Mouse (Mus musculus) fibroblast of lung, adult 2 months (primary cell): Measurements from ENCODE around the gene 1700066M21Rik.

ENCODE experiments used
- DNase-seq: peaks from one replicate; pipeline ENCODE4 v3.0.0-alpha.2; 2011; ENCODE audit warnings: low read depth

Gene 1700066M21Rik

DNA sequence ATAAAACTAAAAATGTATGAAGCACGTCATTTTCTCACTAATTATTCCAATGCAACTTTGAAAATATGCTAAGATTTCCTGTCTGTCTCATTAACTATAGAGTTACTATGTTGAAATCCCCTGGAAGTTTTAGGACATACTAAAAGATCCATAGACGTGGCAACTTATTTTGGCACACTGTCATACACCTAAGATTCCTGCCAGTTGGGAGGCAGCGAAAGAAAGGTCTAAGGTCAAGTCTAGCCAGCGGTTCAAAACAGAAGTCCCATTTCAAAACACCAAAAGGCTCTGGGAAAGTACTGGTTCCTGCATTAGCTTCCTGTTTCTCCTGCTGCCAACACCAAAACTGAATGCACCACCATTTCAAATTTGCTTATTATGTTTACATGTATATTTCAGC is 15.0 kb downstream of the 1700066M21Rik start:
- no peak for DNase-seq

DNA sequence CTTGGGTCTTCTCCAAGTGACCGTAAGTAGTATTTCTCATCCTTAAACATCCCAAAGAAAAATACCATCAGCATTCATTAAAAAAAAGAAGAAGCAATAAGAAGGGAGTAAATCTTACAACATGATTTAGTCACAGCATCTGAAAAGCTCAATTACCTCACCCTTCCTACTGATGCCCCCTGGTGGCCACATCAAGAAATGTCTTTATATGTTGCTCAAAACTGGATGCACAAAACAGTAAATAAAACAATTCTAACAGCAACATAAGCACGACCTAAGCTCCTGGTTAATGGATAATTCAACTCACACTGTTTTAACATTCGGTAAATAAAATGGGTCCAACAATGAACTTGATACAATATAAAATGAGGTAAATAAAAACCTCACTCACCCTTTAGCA is 16.6 kb downstream of the 1700066M21Rik start:
- DNase-seq, result no peak

DNA sequence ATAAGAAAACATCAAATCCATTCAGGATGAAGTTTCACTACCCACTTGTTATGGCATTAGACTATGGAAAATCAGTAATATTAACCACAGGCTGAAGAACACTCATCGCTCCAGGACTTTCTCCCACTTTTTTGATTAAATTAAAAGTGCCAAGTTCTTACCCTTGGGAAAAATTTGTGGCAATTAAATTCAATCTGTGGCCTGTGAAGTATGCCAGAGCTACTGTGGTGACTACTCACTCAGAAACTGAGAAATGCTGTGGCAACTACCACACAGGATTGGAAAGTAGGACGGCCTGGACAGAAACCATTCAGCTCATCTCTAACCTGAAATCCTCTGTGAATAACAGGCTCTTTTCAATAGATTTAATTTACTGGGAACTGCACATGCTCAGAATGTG is 22.9 kb downstream of the 1700066M21Rik start:
- no peak for DNase-seq

DNA sequence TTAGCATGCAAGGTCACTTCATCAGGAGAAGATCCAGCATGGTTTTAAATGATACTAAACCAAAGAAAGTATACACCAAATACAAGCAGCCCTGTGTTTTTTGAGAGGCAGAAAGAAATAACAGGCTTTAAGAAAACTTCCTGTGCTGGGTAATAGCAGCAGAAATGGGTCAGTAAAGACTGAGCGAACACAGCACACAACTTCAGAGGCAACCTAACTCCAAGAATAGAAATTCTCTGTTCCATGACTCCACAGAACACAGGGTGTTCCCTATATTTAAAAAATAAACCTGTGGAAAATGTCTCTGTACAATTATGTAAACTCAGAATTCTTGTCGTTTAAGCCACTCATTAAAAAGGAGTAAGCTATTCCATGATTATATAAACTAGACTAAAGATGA is 23.5 kb downstream of the 1700066M21Rik start:
- no peak for DNase-seq

DNA sequence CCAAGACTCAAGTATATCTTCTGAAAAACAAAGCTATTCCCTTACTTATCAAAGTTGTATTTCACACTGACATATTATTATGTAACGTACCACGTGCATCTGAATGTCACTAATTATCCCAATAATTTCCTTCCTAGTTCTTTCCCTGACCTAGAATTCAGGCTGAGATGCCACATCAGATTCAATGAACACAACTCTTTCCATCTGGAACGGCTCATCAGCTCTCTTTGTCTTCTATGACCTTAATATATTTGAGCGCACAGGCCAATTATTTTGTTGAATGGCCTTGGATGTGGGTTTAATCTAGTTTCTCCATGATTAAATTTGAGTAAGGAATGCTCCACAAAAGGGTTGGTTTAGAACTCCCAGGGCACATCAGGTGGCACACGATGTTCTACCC is 24.7 kb downstream of the 1700066M21Rik start:
- DNase-seq, result no peak

DNA sequence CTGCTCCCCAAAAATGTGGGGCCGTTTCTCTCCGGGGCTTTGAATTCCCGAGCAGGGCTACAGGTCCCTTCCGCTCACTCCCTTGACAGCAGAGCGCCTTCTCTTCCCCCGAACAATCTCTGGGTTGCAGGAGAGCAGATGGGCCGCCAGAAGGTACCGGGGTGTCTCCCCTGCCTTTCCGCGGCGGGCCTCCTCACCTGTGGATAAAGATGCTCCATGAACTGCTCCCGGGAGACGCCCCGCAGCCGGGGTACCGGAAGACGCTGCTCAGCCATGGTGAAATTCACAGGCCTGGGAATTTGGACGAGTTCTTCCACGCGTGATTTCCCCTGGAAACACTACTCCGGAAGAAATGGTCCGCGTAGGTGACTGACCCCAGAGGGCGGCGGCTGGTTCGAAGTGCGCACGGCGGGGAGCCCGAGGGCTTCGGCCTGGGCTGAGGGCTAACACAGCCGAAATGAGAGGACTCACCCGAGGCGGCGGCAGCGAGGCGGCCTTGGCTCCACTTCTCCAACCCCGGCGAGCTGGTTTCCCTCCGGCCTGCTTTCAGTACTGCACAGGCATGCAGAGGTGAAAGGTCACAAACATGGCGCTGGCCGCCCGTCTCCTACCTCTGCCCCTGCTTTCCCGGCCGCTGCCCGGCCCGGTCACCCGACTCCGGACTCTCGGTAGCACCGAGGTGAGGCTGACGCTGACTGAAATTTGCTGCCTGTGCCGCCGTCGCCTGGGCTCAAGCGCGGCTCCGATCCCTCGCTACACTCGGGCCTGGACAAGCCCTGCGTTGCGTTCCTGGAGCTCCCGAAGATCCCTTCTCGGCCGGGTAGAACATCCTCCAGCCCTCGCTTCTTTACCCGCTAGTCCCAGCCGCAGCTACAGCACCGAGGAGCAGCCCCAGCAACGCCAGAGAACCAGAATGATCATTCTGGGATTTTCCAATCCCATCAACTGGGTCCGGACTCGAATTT is 29.0 kb downstream of the 1700066M21Rik start, which contains the start of the genes Maip1 and Tyw5:
Gene Maip1 (plus strand): TSS at position 142 of the 965 bp plus-strand sequence.
Gene Tyw5 (minus strand): TSS at position 915 of the 965 bp plus-strand sequence.
- no peak for DNase-seq

DNA sequence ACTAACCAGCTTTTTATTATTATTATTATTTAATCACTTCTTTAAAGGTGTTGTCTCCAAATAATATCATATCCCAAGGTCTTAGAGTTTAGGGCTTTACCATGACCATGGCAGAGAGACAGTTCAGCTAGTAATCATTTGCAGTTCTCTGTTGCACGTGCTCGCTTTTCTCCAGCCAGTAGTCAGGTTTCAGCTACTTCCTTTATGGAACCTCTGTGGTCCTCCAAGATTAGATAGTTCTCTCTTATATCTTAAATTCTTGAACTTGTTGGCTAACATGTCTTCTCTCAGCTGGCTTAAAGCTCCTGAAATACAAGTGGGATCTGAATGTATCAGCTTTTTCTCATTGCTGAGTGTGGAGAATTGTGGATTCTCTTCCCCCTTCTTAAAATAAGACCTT is 31.6 kb downstream of the 1700066M21Rik start:
- DNase-seq, result no peak

DNA sequence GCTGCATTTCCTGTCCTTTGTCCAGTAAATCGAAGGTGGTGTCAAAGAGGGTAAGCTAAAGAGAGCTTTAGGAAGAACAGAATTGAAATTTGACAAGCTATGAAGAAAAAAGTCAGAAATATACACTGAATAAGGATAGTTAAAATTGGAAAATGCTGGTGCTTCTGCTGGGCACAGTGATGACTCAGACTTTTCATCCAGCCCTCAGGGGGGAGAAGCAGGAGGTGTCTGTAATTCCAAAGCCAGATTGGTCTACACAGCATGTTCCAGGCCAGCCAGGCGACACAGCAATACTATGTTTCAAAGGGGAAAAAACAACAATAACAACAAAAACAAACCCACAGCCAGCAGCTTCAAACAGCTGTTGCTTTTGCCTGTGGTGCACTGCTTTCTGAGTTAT is 36.0 kb downstream of the 1700066M21Rik start:
- DNase-seq, result no peak

DNA sequence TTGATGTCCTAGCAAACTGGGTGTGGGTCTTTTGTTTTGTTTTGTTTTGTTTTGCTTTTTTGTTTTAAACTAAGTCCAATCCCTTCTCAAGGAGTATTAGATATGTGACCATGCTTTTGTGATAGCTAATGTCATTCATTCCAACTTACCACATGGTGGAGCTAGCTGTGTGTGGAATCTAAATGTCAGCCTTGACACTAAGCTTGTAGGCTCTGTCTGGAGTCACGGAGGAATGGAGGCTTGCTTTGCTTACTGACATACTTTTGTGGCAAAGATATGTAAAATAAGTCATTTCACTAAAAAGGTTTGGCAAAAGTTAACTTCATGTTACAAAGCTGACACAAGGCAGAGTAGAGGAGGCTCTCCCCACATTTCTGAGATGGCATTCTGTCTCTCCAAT is 46.3 kb downstream of the 1700066M21Rik start:
- DNase-seq, result no peak

DNA sequence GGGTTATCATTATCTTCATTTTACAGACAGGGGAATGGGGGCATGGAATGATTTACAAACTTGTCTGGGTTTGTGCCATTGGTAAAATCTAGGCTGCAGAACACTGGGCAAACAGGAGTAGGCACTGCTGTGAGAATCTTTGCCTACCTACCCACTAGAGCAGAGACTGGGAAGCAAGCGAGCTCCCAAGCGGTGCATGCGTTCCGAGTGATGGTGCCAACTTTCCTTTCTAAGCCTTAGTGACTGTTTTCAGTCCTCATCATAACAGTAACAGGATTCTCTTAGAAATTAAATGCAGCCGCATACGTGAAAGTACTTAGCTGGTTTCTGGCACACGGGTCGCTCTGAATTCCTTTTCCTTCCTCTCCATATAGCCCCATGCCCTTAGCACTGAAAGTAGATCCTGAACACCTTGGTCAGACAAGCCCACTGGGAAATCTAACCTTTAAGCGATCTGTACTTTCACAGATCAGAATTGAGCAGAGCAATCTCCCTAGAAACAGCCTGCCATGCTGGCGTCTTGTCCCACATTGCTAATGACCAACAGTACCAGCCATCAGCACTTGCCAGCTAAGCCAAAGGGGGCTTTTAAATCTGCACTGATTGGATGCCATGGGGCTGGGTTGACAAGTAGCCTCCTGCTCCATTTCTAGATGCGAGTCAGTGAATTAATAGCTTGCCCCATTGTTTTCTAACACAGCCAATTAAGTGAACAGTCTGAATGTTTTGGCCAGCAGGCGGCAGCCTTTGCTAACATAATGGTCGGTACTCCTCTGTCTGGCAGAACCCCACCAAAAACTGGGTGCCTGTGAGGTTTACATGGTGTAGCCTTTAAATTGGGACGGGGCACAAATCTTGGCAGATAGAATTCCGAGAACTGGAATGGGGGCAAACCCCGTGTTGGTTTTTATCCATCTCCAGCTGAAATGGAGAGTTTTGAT is 51.2 kb downstream of the 1700066M21Rik start:
- DNase-seq, result no peak

DNA sequence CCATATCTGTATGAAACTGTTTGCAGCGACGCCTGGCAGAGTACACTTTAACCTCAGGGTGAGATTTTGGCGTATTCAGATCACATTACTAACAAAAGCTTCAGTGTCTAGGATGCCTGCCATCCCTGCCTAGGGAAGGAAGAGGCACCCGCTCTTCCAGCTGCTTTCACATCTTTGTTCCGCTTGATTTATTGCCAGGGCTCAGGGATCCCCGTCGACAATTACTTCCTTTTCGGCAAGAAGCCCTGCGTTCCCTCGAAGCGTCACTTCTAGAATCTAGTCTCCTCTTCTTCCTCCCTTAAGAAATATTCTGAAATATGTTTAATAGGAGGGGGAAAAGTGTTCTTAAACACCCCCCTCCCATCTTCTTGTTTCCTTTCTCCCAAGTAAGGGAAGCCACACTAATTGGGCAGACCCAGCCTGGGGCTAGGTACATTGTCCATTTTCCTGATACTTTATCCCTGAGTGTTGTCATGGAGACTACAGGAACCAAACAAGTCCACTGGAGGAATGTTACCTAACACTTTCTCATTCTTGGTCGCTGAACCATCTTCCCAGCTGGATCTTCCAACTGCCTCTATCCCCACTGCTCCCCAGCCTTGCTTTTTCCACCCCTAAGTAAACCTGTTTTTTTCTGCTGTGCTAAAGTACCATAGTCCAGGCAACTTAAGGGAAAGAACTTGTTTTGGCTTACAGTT is 52.5 kb downstream of the 1700066M21Rik start:
- DNase-seq, result no peak

DNA sequence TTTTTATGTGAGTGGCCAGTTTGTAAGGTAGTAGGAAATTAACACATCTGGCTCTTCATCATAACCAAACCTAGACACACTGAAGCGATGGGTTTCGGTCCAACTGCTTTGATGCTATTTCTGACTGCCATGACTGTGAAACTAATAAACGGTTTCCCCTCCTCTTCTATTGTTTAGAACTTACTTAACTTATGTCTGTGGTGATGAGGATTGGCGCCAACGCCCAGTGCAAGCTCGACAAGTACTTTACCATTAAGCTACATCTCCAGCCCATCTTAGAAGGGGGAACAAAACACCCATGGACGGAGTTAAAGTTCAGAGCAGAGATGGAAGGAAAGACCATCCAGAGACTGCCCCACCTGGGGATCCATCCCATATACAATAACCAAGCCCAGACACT is 55.7 kb downstream of the 1700066M21Rik start:
- DNase-seq, result no peak
